Mouse (Mus musculus) T-cell, adult 2 months (primary cell): ENCODE data around the gene 4930519G04Rik.
"Not testable (repeated sequence)": the region's sequence is repeated elsewhere in the genome, so short reads cannot be mapped to it uniquely, and the experiment has no call there.

Source experiments
- DNase-seq: peaks from one replicate; pipeline ENCODE4 v3.0.0; 2022; ENCODE audit warnings: low spot score

Gene 4930519G04Rik

GRCm38 (mm10) chr5:114842155-114842554 lies 11.3 kb upstream of the 4930519G04Rik start:
- not testable (repeated sequence) for DNase-seq

- no peak for DNase-seq
These were observed 10.8 kb upstream of the 4930519G04Rik start for GRCm38 (mm10) chr5:114842674-114843073.

- not testable (repeated sequence) for DNase-seq
These were observed 9.1 kb upstream of the 4930519G04Rik start for GRCm38 (mm10) chr5:114844371-114844770.

- DNase-seq: no peak
These were observed 1.8 kb upstream of the 4930519G04Rik start for GRCm38 (mm10) chr5:114851565-114852236.

- no peak for DNase-seq
These were observed 5.1 kb downstream of the 4930519G04Rik start, which contains the start of gene Gm9936 for GRCm38 (mm10) chr5:114858582-114858981. Gene Gm9936, minus strand, starts transcription at chr5:114858682.

- DNase-seq: peak; percentile 56
These were observed 5.8 kb downstream of the 4930519G04Rik start for GRCm38 (mm10) chr5:114859253-114859652.

GRCm38 (mm10) chr5:114861730-114862129 lies 8.3 kb downstream of the 4930519G04Rik start:
- DNase-seq: no peak

GRCm38 (mm10) chr5:114864813-114865212 lies 11.3 kb downstream of the 4930519G04Rik start:
- peak; percentile 40 for DNase-seq

- no peak for DNase-seq
These were observed 11.8 kb downstream of the 4930519G04Rik start for GRCm38 (mm10) chr5:114865279-114865678.

GRCm38 (mm10) chr5:114875858-114876257 lies 22.4 kb downstream of the 4930519G04Rik start:
- DNase-seq: no peak

GRCm38 (mm10) chr5:114876331-114876730 lies 22.9 kb downstream of the 4930519G04Rik start:
- DNase-seq: no peak

- no peak for DNase-seq
These were observed 24.0 kb downstream of the 4930519G04Rik start for GRCm38 (mm10) chr5:114877487-114877886.

- no peak for DNase-seq
These were observed 25.9 kb downstream of the 4930519G04Rik start for GRCm38 (mm10) chr5:114879399-114879798.

- DNase-seq: not testable (repeated sequence)
These were observed 28.9 kb downstream of the 4930519G04Rik start for GRCm38 (mm10) chr5:114882319-114882718.

- DNase-seq: no peak
These were observed 29.6 kb downstream of the 4930519G04Rik start for GRCm38 (mm10) chr5:114883022-114883421.

GRCm38 (mm10) chr5:114886801-114887200 lies 33.3 kb downstream of the 4930519G04Rik start:
- DNase-seq: no peak

GRCm38 (mm10) chr5:114888995-114889394 lies 35.5 kb downstream of the 4930519G04Rik start:
- no peak for DNase-seq

- DNase-seq: no peak
These were observed 42.1 kb downstream of the 4930519G04Rik start for GRCm38 (mm10) chr5:114895542-114895941.

GRCm38 (mm10) chr5:114896688-114897373 lies 43.4 kb downstream of the 4930519G04Rik start, which contains the start of gene Oasl2:
Gene Oasl2, plus strand, starts transcription at chr5:114896936.
- DNase-seq: peak; percentile 25

- DNase-seq: peak; percentile 67
These were observed 43.9 kb downstream of the 4930519G04Rik start for GRCm38 (mm10) chr5:114897374-114897793.

- DNase-seq: no peak
These were observed 45.4 kb downstream of the 4930519G04Rik start for GRCm38 (mm10) chr5:114898857-114899256.

GRCm38 (mm10) chr5:114902413-114902812 lies 48.9 kb downstream of the 4930519G04Rik start:
- peak; percentile 64 for DNase-seq
